Mouse (Mus musculus) lung, embryonic 16.5 days (tissue): ENCODE measurements around the gene Gsg1. TPM values are rescaled to one million over a fixed set of nuclear protein-coding genes. Genes with fewer than 3 reads are reported as not detected.

Experiments
- ATAC-seq: fragments of 200-750 bp; cut with Nextera tagmentation; 2 replicates; pipeline ENCODE4 v1.8.0; 2017; ENCODE audit warnings: low read depth, mild to moderate bottlenecking, moderate library complexity
- H3K27ac ChIP-seq: fragments of 300-500 bp; sonication (generic); 2 replicates; pipeline ENCODE4 v1.5.1; 2014; ENCODE audit warnings: mild to moderate bottlenecking, control low read depth, low read length
- H3K27me3 ChIP-seq: fragments of 300-500 bp; sonication (generic); 2 replicates; pipeline ENCODE4 v1.6.1; 2014; ENCODE audit warnings: low read depth, low read length, mixed read lengths; ENCODE audit not compliant: control insufficient read depth, insufficient read depth
- H3K36me3 ChIP-seq: fragments of 300-500 bp; sonication (generic); 2 replicates; pipeline ENCODE4 v1.6.1; 2014; ENCODE audit warnings: low read length; ENCODE audit not compliant: control insufficient read depth, insufficient read depth
- H3K4me1 ChIP-seq: fragments of 300-500 bp; sonication (generic); replicated peaks from 2 replicates; pipeline ENCODE4 v1.6.1; 2014; ENCODE audit warnings: low read length, mixed read lengths; ENCODE audit not compliant: control insufficient read depth, insufficient read depth
- H3K4me2 ChIP-seq: fragments of 300-500 bp; sonication (generic); 2 replicates; pipeline ENCODE4 v1.6.1; 2014; ENCODE audit warnings: low read depth, low read length, control low read depth
- H3K4me3 ChIP-seq: fragments of 300-500 bp; sonication (generic); 2 replicates; pipeline ENCODE4 v1.5.1; 2014; ENCODE audit warnings: mild to moderate bottlenecking, low read length, control low read depth
- H3K9ac ChIP-seq: fragments of 300-500 bp; sonication (generic); 2 replicates; pipeline ENCODE4 v1.6.1; 2014; ENCODE audit warnings: low read length, control low read depth
- H3K9me3 ChIP-seq: fragments of 300-500 bp; sonication (generic); 2 replicates; pipeline ENCODE4 v1.6.1; 2016; ENCODE audit warnings: low read length; ENCODE audit not compliant: control insufficient read depth
- WGBS: fragments of 180-500 bp; shearing (Covaris S2); extraction: QIAGEN DNeasy Blood & Tissue Kit; methylation state at CpG from one replicate; pipeline ENCODE4 v1.1.7; 2014; 5-methylcytosine and 5-hydroxymethylcytosine counted together
- polyA plus RNA-seq: library from polyadenylated mRNA; unstranded; fragments of >200 nt; fragmentation: Nextera tagmentation; extraction: Ambion mirVana; gene quantifications from 2 replicates; pipeline ENCODE4 v1.2.1, GENCODE M21; 2015

Gsg1 gene
- 7.0 and 7.6 TPM in 2 replicates for polyA plus RNA-seq

DNA sequence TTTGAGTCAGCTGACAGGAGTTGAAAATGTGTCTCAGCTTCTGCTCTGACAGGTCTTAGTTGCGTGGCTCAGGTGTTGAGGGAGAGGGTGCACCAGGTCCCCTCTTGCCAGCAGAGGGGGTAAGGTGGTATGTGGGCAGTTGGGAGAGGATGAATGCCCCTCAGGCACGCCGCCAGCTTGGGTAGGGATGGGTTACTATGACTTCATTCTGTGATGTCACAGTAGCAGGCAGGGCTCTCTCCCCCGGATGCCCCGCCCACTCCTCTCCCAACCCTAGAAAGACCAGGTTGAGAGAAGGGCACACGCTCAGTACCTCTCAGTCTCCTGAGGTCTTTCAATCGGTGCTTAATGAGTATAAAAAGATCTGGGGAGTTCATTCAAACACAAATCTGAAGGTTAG, at the start of gene Gsg1:
Gene Gsg1 (minus strand): TSS at position 199 of the 400 bp plus-strand sequence.
- Histone ChIP-seq H3K9ac (no peak within 1 kb of the TSS), H3K4me2 (no peak within 1 kb of the TSS; the same call in 1 of the 2 replicates), H3K4me1 (peaks cover 29% of the 10 kb centered on the region), H3K27me3 (no peaks in the 10 kb centered on the region), H3K36me3 (no peaks in the 10 kb centered on the region), H3K4me3 (no peak within 1 kb of the TSS), H3K27ac (peak within 1 kb of the TSS; percentile 82), H3K9me3 (0 out of 2 replicates have a peak, but pooled peaks cover 2% of the 10 kb centered on the region)
- ATAC-seq, result no peak
- 86% methylated on average over 7 of the region's 7 CpGs for WGBS

DNA sequence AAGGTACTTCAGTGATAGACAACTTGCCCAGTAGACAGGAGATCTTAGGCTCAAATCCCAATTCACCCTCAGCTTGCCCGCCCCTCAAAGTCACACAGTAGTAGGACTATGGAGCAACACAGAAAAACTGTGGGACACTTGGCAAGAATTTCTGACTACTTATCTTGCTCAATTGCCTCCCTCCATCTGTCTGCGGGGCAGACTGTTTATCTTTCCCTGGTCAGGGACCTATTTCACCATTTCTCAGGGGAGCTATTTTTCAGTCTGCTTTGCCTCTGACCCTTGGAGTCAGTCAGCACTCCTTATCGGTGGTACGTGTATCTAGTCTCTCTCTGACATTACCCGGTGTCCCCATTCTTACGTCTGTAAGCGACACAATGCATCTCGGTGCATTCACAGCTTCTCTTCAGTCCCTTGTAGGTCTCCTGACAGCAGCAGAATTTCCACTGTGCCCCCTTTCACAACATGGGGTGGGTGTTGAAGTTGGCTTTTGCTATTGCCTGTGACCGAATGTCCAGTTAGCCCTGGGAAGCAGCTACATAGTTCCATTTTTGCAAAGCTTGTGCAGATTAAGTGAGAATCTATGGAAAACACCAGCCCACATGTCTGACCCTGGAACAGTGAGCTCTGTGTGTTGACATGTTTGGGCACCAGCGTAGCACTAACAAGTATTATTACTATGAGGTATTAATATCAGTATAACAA, 48.4 kb upstream of the Gsg1 start:
- no peak overlapping the region for H3K9ac ChIP-seq
- H3K27me3 ChIP-seq, result no peaks in the 10 kb centered on the region
- H3K27ac ChIP-seq, result peak overlapping the region; percentile 38
- no peaks in the 10 kb centered on the region for H3K36me3 ChIP-seq
- 38% methylated on average over 10 of the region's 10 CpGs for WGBS
- no peak overlapping the region for H3K4me2 ChIP-seq
- ATAC-seq, result peak; percentile 57
- H3K9me3 ChIP-seq, result no peaks in the 10 kb centered on the region
- H3K4me1 ChIP-seq, result peaks cover 31% of the 10 kb centered on the region
- H3K4me3 ChIP-seq, result no peak overlapping the region

DNA sequence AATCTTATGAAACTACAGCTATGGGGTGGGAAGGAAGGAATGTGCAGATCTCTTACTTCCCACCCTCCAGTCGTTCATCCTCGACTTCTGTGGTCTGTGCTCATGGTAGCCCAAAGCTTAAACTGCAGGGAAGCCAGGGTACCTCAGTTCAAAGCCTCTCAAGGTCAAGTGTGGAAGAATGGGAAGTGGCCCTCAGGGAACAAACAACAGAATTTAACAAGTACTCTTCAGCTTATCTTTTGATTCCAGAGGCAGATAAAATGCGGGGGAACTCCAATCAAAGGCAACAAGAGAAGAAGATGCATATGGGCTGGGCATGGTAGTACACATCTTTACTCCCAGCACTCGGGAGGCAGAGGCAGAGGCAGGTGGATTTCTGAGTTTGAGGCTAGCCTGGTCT, 46.3 kb upstream of the Gsg1 start:
- ATAC-seq, result no peak
- no peak overlapping the region for H3K4me3 ChIP-seq
- H3K27ac ChIP-seq, result no peak overlapping the region
- H3K36me3 ChIP-seq, result no peaks in the 10 kb centered on the region
- 51% methylated on average over 4 of the region's 4 CpGs for WGBS
- no peak overlapping the region for H3K4me2 ChIP-seq
- peaks cover 39% of the 10 kb centered on the region for H3K4me1 ChIP-seq
- no peaks in the 10 kb centered on the region for H3K9me3 ChIP-seq
- no peaks in the 10 kb centered on the region for H3K27me3 ChIP-seq
- no peak overlapping the region for H3K9ac ChIP-seq

DNA sequence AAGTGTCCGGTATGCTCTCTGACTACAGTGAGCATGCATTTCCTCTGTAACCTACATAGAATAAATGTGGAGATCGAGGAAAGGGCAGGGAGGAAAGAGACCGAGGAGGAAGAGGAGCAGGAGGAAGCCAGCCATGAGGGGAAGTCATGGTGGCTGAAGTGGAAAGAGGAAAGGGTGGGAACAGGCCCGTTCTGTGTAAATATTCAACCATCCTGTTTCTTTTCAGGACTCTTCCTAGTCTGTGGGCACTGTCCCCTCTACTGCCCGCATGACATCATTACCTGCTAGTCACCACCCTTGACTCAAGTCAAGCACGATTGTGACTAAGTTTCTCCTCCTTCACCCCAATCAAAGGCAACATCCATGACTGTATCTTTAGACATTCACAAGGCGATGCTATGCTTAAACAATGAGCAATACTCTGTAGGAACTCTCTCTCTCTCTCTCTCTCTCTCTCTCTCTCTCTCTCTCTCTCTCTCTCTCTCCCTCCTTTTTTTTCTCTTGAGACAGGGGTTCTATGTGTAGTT, 44.9 kb upstream of the Gsg1 start:
- no peak overlapping the region for H3K4me3 ChIP-seq
- 72% methylated on average over 7 of the region's 7 CpGs for WGBS
- no peak for ATAC-seq

DNA sequence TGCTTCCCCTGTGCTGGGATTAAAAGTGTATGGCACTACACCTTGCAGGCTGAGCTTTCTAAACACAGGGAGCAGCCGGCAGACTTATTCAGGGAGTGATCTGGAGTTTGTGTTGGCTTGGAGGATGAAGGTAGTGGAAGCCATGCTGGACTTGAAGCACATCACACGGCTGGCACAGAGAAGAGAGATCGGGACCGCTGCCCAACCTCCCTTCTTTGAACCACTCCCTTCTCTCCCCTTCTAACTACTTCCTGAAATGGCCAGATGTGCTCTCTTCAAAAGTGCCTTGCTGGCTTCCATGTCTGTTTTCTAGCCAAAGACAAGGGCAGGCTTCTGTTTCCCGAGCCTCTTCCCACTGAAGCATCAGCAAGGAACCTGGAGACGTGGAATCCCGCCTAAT, 43.4 kb upstream of the Gsg1 start:
- no peak overlapping the region for H3K27ac ChIP-seq
- no peak for ATAC-seq
- 78% methylated on average over 7 of the region's 7 CpGs for WGBS

More for the DNA sequence above, 44.9 kb upstream of the Gsg1 start:
- Histone ChIP-seq H3K27ac (no peak overlapping the region), H3K36me3 (no peaks in the 10 kb centered on the region), H3K27me3 (no peaks in the 10 kb centered on the region), H3K9ac (no peak overlapping the region), H3K4me2 (no peak overlapping the region), H3K4me1 (peaks cover 41% of the 10 kb centered on the region), H3K9me3 (no peaks in the 10 kb centered on the region)

DNA sequence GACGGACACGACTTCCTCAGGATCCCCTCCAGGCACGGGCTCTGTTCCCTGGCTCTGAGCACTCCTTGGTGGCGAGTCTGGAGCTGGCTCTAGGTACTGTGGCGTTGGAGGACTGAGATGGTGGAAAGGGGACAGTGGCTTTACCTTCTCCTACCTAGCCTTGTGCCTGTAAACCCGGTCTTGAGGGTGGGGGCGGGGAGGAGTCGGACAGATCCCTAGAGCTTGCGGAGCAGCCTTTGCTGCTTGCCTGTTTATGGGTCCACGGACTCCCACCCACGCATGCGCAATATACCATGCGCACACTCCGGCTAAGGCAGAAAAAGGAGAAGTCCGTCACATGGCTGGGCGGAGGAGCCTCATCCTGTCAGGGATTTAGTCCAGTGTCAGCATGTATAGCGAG, 42.1 kb upstream of the Gsg1 start:
- H3K4me3 ChIP-seq, result no peak overlapping the region
- no peaks in the 10 kb centered on the region for H3K36me3 ChIP-seq
- no peaks in the 10 kb centered on the region for H3K9me3 ChIP-seq
- H3K4me1 ChIP-seq, result peaks cover 20% of the 10 kb centered on the region
- ATAC-seq, result no peak
- H3K4me2 ChIP-seq, result 0 out of 2 replicates have a peak overlapping the region, but pooled peaks have one; percentile 1
- 57% methylated on average over 17 of the region's 17 CpGs for WGBS
- H3K9ac ChIP-seq, result no peak overlapping the region
- H3K27me3 ChIP-seq, result no peaks in the 10 kb centered on the region
- H3K27ac ChIP-seq, result peak overlapping the region; percentile 87

More for the DNA sequence above, 43.4 kb upstream of the Gsg1 start:
- no peaks in the 10 kb centered on the region for H3K36me3 ChIP-seq
- H3K9me3 ChIP-seq, result no peaks in the 10 kb centered on the region
- no peak overlapping the region for H3K9ac ChIP-seq
- no peak overlapping the region for H3K4me3 ChIP-seq
- H3K27me3 ChIP-seq, result no peaks in the 10 kb centered on the region
- H3K4me2 ChIP-seq, result no peak overlapping the region
- H3K4me1 ChIP-seq, result peaks cover 29% of the 10 kb centered on the region

DNA sequence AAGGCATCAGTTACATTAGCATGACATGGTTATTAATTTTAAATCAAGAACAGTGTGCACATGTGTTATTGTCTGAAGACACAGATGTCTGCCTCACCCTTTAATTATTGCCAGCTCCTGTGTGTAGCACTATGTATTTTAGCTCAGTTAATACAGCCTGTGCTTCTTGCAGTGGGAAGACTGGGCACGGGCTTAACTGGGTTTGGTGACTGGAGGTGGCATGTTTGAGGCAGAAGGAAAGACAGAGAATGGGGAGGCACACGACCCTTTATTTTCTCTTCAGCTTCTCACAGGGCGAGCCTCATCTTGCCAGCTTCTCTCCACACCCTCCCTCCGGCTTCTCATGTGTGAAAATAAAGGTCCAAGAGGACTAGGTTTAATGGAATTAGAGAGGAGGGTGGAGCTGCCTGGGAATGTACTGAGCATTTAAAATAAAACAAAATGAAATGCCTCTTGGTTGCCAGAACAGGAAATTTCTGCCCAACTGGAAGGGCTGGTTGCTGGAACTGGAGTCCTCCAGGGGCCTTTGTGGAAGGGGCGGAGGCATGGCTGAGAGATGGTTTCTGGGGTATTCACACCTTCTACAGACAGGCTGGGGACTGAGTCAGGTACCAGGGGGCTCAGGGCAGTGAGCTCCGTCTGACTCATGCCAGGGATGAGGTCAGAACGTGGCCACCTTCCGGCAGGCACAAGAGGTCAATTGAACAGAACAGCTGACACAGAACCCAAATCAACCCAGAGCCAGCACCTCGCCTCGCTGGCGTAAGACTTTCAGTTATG, 41.1 kb upstream of the Gsg1 start:
- ATAC-seq, result peak; percentile 71
- no peaks in the 10 kb centered on the region for H3K36me3 ChIP-seq
- no peak overlapping the region for H3K4me2 ChIP-seq
- H3K27ac ChIP-seq, result peak overlapping the region; percentile 87
- H3K27me3 ChIP-seq, result no peaks in the 10 kb centered on the region
- no peak overlapping the region for H3K4me3 ChIP-seq
- no peaks in the 10 kb centered on the region for H3K9me3 ChIP-seq
- no peak overlapping the region; the same call in 1 of the 2 replicates for H3K9ac ChIP-seq
- peaks cover 20% of the 10 kb centered on the region for H3K4me1 ChIP-seq
- WGBS, result 55% methylated on average over 11 of the region's 11 CpGs

DNA sequence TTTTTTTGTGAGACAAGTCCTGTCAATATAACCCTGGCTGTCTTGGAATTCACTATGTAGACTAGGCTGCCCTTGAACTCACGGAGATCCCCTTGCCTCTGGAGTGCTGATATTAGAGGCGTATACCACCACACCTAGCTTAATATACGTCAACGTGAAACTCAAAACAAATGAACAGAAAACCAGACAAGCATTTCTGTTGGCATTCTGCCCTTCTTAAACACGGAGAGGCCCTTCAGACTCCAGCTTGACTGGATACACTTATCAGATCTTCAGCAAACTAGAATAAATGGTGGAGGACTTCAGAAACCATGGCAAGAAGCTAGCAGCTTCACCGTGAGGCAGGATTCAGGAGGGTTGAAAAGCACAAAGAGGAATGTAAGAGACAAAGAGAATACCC, 40.0 kb upstream of the Gsg1 start:
- Histone ChIP-seq H3K4me1 (peaks cover 20% of the 10 kb centered on the region), H3K9me3 (no peaks in the 10 kb centered on the region), H3K4me2 (no peak overlapping the region), H3K27ac (peak overlapping the region; percentile 87), H3K9ac (no peak overlapping the region), H3K4me3 (no peak overlapping the region), H3K27me3 (no peaks in the 10 kb centered on the region), H3K36me3 (no peaks in the 10 kb centered on the region)
- 41% methylated on average over 6 of the region's 6 CpGs for WGBS
- peak; percentile 17 for ATAC-seq

DNA sequence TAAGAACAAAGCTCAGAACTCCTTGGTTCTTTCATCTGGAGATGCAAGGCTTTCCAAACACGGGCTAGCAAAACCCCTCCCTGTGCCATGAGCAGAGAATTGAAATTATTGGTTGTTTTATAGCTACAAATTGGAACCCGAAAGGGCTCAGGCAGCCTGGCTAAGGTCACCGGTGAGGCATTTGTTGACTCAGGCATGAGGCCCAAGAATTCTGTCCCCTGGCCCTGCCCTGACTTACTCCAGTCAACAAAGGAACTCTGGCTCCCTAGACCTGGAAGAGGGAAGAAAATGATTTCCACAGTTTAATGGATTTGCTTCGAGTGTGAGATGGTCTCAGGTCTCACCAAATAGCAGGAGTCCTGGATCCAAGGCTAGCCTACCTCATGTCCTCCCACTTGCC, 38.2 kb upstream of the Gsg1 start:
- Histone ChIP-seq H3K27me3 (no peaks in the 10 kb centered on the region), H3K4me3 (no peak overlapping the region), H3K4me2 (no peak overlapping the region), H3K9me3 (no peaks in the 10 kb centered on the region), H3K36me3 (no peaks in the 10 kb centered on the region), H3K4me1 (peaks cover 20% of the 10 kb centered on the region), H3K27ac (peak overlapping the region; percentile 37), H3K9ac (no peak overlapping the region)
- WGBS, result 41% methylated on average over 4 of the region's 4 CpGs
- ATAC-seq, result no peak
